Mouse (Mus musculus): ENCODE data around the gene Klhdc9. TPM values are rescaled to one million over a fixed set of nuclear protein-coding genes. Genes with fewer than 3 reads are reported as not detected.

Klhdc9 gene
- polyA plus RNA-seq (2012; ENCODE audit: low replicate concordance), result 0.22 and 0.81 TPM in 2 replicates

DNA sequence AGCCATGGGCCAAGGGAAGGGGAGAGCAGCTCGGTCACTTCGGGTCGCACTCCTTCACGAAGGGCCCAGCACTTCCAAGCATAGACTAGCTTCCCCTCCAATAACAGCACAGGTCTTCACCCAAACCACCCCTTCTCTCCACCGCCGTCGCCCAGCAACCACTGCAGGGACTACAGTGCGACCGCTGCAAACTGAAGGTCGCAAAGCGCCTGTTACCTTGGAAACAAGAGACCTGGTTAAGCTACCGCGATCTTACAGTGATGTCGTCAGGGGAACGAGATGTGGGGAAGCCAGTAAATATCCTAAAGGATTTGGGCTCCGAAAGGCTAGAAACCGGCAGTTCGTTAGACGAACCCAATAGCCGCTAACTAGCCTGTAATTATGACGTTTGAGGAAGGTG is at the start of gene Klhdc9:
Gene Klhdc9, minus strand, starts transcription at position 143 of the 400 bp plus-strand sequence.

DNA sequence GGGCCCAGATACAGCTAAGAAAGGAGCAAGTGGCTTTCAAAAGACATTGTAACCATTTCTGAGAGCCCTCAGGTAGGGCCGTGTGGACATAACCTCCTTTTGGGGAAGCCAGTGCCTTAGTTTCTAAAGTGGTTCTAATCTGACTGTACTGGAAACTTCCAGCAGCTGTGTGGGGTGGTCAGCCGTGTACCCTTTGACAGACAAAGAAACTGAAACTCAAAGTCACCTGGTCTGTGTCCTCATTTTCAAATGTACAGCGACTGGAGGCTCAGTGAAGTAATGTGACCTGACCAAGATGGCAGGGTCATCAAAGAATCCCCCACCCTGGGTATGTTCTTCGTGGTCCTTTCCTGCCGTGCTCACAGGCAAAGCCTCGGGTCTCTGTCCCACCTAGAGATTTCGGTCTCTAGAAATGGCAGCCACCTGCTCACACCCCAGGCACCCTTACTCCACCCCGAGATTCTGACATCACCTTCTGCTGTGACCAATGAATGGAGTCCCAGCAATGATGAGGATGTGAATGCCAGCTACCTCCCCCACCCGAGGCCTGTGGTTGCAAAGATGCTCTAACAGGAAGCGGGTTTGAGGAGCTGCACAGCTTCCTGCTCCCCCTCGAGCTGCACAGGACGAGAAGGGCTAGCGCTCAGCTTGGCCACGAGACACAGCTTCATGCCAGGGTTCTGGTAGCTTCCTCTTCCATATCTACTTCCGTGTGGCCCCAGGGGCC is 27.9 kb upstream of the Klhdc9 start, which contains the start of gene Arhgap30:
Gene Arhgap30, plus strand, starts transcription at position 579 of the 727 bp plus-strand sequence.

DNA sequence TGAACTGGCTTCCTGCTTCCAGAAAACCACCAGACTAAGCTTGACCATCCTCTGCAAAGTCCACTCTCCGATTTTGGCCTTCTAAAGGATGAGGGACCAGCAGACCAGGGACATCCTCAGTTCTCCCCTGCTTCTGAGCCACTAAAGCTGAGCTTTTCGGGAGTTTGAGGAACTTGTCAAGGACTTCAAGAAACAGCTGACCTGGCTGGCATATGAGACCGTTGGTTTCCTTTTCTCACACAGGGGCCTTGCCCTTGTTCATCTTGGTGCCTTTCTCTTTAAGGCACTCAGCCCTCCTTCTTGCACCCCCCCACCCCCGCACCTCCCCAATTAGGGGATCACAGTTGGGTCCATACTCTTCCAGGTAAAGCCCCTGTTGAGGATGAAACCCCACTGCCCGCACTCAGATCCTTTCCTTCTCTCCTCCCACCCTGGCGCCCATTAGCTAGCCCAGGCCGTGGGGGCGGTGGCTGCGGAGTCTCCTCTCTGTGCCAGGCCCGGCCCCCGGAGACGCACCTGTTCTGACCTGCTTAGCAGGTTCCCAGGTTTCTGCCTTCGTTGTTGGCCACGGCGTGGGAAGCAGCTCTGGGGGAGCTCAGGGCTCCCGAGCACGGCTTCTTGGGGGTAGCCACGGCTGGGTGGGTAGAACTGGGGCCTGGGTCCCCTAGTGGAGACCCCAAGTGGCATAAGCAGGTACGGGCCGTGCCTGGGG is 9.4 kb upstream of the Klhdc9 start, which contains the start of gene Nectin4:
Gene Nectin4, plus strand, starts transcription at position 255 of the 712 bp plus-strand sequence.

DNA sequence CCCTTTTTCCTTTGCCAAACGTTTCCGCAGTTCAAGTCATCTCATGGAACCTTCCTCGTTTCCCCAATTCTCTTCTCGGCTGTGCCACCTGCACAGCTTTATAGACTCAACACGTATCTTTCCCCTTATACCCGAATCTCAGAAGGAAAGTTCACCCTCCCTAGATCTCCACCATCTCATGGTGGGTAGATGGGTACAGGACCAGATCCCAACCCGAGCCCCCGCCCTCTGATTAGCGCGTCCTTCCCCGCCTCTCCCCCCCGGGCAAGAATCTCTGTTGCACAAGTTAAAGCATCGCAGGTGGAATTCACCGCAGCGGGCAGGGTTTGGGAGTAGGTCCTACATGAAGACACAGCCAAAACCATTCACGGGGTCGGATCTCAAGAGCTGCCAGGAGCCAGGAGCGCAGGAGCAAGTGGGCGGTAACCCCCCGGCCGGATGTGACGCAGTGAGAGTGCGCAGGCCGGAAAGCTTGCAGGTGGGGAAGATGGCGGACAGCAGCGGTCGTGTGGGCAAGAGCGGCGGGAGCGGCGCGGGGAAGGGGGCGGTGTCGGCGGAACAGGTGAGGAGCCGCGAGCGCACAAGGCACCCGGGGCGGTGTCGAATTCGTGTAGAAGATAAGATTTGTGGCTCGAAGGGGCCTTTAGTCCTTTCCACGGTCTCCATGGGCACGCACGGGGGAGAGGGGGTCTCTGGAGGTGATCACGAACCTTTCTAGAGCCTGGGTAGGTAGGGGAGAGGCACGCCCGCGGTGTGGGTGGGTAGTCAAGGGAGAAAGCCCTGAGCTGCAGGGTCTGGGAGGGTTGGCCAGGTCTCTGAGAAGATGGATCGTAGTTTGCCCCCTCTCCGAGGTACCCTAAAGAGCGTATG is 15.1 kb downstream of the Klhdc9 start, which contains the start of the genes Nit1 and Pfdn2:
Gene Nit1, minus strand, starts transcription at position 422 of the 870 bp plus-strand sequence.
Gene Pfdn2, plus strand, starts transcription at position 446 of the 870 bp plus-strand sequence.

DNA sequence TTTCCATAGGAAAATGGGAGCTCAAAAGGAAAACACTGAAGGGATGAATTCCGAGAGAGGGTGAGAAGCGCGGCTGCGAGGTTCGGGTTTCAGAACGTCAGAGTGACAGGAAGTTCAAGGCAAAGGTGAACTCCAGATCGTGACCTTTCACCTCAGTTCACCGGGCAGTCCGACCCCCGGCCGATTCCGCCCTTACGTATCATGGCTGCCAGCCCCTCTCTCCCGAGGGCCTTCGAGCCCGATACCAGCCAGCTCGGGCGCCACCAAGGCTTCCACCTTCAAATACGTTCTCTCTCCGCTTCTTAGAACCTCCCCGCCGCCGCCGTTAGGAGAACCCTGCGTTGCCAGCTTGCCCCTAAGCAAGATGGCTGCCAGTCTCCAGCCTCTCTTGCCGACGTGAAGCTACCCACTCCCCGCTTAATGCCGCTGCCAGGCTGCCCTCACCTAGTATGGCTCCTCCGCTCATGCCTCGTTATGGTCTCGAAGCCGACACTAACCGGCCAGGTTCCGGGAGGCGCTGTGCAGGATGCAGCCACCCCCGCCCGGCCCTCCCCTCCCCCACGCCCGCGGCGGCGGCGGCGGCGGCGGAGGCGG is 31.7 kb downstream of the Klhdc9 start, which contains the start of gene Dedd:
Gene Dedd, plus strand, starts transcription at position 307 of the 594 bp plus-strand sequence.

Other genes starting within 250 kb of the Klhdc9 start
- 0.93 and 2.2 TPM in 2 replicates for gene Cfap126, start 246.9 kb downstream of the Klhdc9 start, polyA plus RNA-seq (2012; ENCODE audit: low replicate concordance)
- gene Sdhc, start 210.2 kb downstream of the Klhdc9 start, polyA plus RNA-seq (2012; ENCODE audit: low replicate concordance), result 3.4 and 36.9 TPM in 2 replicates
- not detected in 2 replicates for gene Mpz, start 210.1 kb downstream of the Klhdc9 start, polyA plus RNA-seq (2012; ENCODE audit: low replicate concordance)
- gene Pcp4l1, start 164.5 kb downstream of the Klhdc9 start, polyA plus RNA-seq (2012; ENCODE audit: low replicate concordance), result 0.62 and 0.98 TPM in 2 replicates
- gene Nr1i3, start 146.8 kb downstream of the Klhdc9 start, polyA plus RNA-seq (2012; ENCODE audit: low replicate concordance), result not detected in 2 replicates
- gene Tomm40l, start 138.3 kb downstream of the Klhdc9 start, polyA plus RNA-seq (2012; ENCODE audit: low replicate concordance), result 26.4 and 37.3 TPM in 2 replicates
- gene Apoa2, start 135.7 kb downstream of the Klhdc9 start, polyA plus RNA-seq (2012; ENCODE audit: low replicate concordance), result not detected in 2 replicates
- 4.7 and 8.4 TPM in 2 replicates for gene Fcer1g, start 126.4 kb downstream of the Klhdc9 start, polyA plus RNA-seq (2012; ENCODE audit: low replicate concordance)
- gene Adamts4, start 110.4 kb downstream of the Klhdc9 start, polyA plus RNA-seq (2012; ENCODE audit: low replicate concordance), result 0.84 and 2.4 TPM in 2 replicates
- 38.4 and 41.1 TPM in 2 replicates for gene Ndufs2, start 109.4 kb downstream of the Klhdc9 start, polyA plus RNA-seq (2012; ENCODE audit: low replicate concordance)
- 42.5 and 71.9 TPM in 2 replicates for gene B4galt3, start 90.5 kb downstream of the Klhdc9 start, polyA plus RNA-seq (2012; ENCODE audit: low replicate concordance)
- 169 and 176 TPM in 2 replicates for gene Ppox, start 79.6 kb downstream of the Klhdc9 start, polyA plus RNA-seq (2012; ENCODE audit: low replicate concordance)
- 127 and 157 TPM in 2 replicates for gene Usp21, start 72.8 kb downstream of the Klhdc9 start, polyA plus RNA-seq (2012; ENCODE audit: low replicate concordance)
- 14.2 and 23.6 TPM in 2 replicates for gene Ufc1, start 65.8 kb downstream of the Klhdc9 start, polyA plus RNA-seq (2012; ENCODE audit: low replicate concordance)
- 5.3 and 15.7 TPM in 2 replicates for gene Dedd, start 31.7 kb downstream of the Klhdc9 start, polyA plus RNA-seq (2012; ENCODE audit: low replicate concordance)
- gene Nit1, start 15.2 kb downstream of the Klhdc9 start, polyA plus RNA-seq (2012; ENCODE audit: low replicate concordance), result 4.9 and 11.5 TPM in 2 replicates
- 5.4 and 7.4 TPM in 2 replicates for gene Pfdn2, start 15.1 kb downstream of the Klhdc9 start, polyA plus RNA-seq (2012; ENCODE audit: low replicate concordance)
- gene Nectin4, start 9.3 kb upstream of the Klhdc9 start, polyA plus RNA-seq (2012; ENCODE audit: low replicate concordance), result 0.87 and 1.1 TPM in 2 replicates
- gene Arhgap30, start 28.2 kb upstream of the Klhdc9 start, polyA plus RNA-seq (2012; ENCODE audit: low replicate concordance), result 30.2 and 30.6 TPM in 2 replicates
- 16.5 and 28.1 TPM in 2 replicates for gene Usf1, start 50.5 kb upstream of the Klhdc9 start, polyA plus RNA-seq (2012; ENCODE audit: low replicate concordance)
- gene Tstd1, start 58.1 kb upstream of the Klhdc9 start, polyA plus RNA-seq (2012; ENCODE audit: low replicate concordance), result not detected in 2 replicates
- gene F11r, start 76.7 kb upstream of the Klhdc9 start, polyA plus RNA-seq (2012; ENCODE audit: low replicate concordance), result 0.45 and 8.3 TPM in 2 replicates
- 5.6 and 7.1 TPM in 2 replicates for gene Alyref2, start 142.7 kb upstream of the Klhdc9 start, polyA plus RNA-seq (2012; ENCODE audit: low replicate concordance)
- not detected in 2 replicates for gene Itln1, start 174.5 kb upstream of the Klhdc9 start, polyA plus RNA-seq (2012; ENCODE audit: low replicate concordance)
- gene Cd244a, start 198.4 kb upstream of the Klhdc9 start, polyA plus RNA-seq (2012; ENCODE audit: low replicate concordance), result 0.30 TPM in 1 of 2 replicates, not detected in the other
- gene Ly9, start 246.6 kb upstream of the Klhdc9 start, polyA plus RNA-seq (2012; ENCODE audit: low replicate concordance), result 1.4 and 2.4 TPM in 2 replicates

Data from leukemia stem cell, adult 10-12 weeks (primary cell).